Mouse (Mus musculus) lung, embryonic 16.5 days (tissue): ENCODE data around the gene Mapk12. TPM values are rescaled to one million over a fixed set of nuclear protein-coding genes. Genes with fewer than 3 reads are reported as not detected.

Source experiments
- ATAC-seq: fragments of 200-750 bp; cut with Nextera tagmentation; 2 replicates; pipeline ENCODE4 v1.8.0; 2017; ENCODE audit warnings: low read depth, mild to moderate bottlenecking, moderate library complexity
- H3K27ac ChIP-seq: fragments of 300-500 bp; sonication (generic); 2 replicates; pipeline ENCODE4 v1.5.1; 2014; ENCODE audit warnings: mild to moderate bottlenecking, control low read depth, low read length
- H3K27me3 ChIP-seq: fragments of 300-500 bp; sonication (generic); 2 replicates; pipeline ENCODE4 v1.6.1; 2014; ENCODE audit warnings: low read depth, low read length, mixed read lengths; ENCODE audit not compliant: control insufficient read depth, insufficient read depth
- H3K36me3 ChIP-seq: fragments of 300-500 bp; sonication (generic); 2 replicates; pipeline ENCODE4 v1.6.1; 2014; ENCODE audit warnings: low read length; ENCODE audit not compliant: control insufficient read depth, insufficient read depth
- H3K4me1 ChIP-seq: fragments of 300-500 bp; sonication (generic); replicated peaks from 2 replicates; pipeline ENCODE4 v1.6.1; 2014; ENCODE audit warnings: low read length, mixed read lengths; ENCODE audit not compliant: control insufficient read depth, insufficient read depth
- H3K4me2 ChIP-seq: fragments of 300-500 bp; sonication (generic); 2 replicates; pipeline ENCODE4 v1.6.1; 2014; ENCODE audit warnings: low read depth, low read length, control low read depth
- H3K4me3 ChIP-seq: fragments of 300-500 bp; sonication (generic); 2 replicates; pipeline ENCODE4 v1.5.1; 2014; ENCODE audit warnings: mild to moderate bottlenecking, low read length, control low read depth
- H3K9ac ChIP-seq: fragments of 300-500 bp; sonication (generic); 2 replicates; pipeline ENCODE4 v1.6.1; 2014; ENCODE audit warnings: low read length, control low read depth
- H3K9me3 ChIP-seq: fragments of 300-500 bp; sonication (generic); 2 replicates; pipeline ENCODE4 v1.6.1; 2016; ENCODE audit warnings: low read length; ENCODE audit not compliant: control insufficient read depth
- WGBS: fragments of 180-500 bp; shearing (Covaris S2); extraction: QIAGEN DNeasy Blood & Tissue Kit; methylation state at CpG from one replicate; pipeline ENCODE4 v1.1.7; 2014; 5-methylcytosine and 5-hydroxymethylcytosine counted together
- polyA plus RNA-seq: library from polyadenylated mRNA; unstranded; fragments of >200 nt; fragmentation: Nextera tagmentation; extraction: Ambion mirVana; gene quantifications from 2 replicates; pipeline ENCODE4 v1.2.1, GENCODE M21; 2015

The Mapk12 gene
- polyA plus RNA-seq, 1 experiment from 2014 or later: 12.2 TPM

- H3K9ac ChIP-seq: no peak overlapping the region
- 98% methylated on average over 4 of the region's 5 CpGs for WGBS
- no peak overlapping the region for H3K4me2 ChIP-seq
These were observed 3.9 kb downstream of the Mapk12 start for GRCm38 (mm10) chr15:89136461-89137155.

GRCm38 (mm10) chr15:89131316-89131715 lies 9.2 kb downstream of the Mapk12 start:
- H3K9me3 ChIP-seq: no peaks in the 10 kb centered on the region
- H3K4me3 ChIP-seq: no peak overlapping the region
- H3K36me3 ChIP-seq: no peaks in the 10 kb centered on the region
- 81% methylated on average over 3 of the region's 3 CpGs for WGBS
- H3K4me1 ChIP-seq: peaks cover 11% of the 10 kb centered on the region
- ATAC-seq: no peak
- H3K27me3 ChIP-seq: no peaks in the 10 kb centered on the region
- no peak overlapping the region for H3K4me2 ChIP-seq
- H3K27ac ChIP-seq: no peak overlapping the region
- H3K9ac ChIP-seq: no peak overlapping the region

More at GRCm38 (mm10) chr15:89136461-89137155, 3.9 kb downstream of the Mapk12 start:
- Histone ChIP-seq H3K27ac (no peak overlapping the region), H3K36me3 (no peaks in the 10 kb centered on the region), H3K27me3 (peaks cover 26% of the 10 kb centered on the region), H3K4me3 (no peak overlapping the region), H3K9me3 (no peaks in the 10 kb centered on the region), H3K4me1 (peaks cover 15% of the 10 kb centered on the region)
- no peak for ATAC-seq

GRCm38 (mm10) chr15:89130245-89130644 lies 10.3 kb downstream of the Mapk12 start:
- Histone ChIP-seq H3K27me3 (no peaks in the 10 kb centered on the region), H3K4me2 (no peak overlapping the region), H3K27ac (no peak overlapping the region), H3K36me3 (no peaks in the 10 kb centered on the region), H3K9ac (no peak overlapping the region), H3K4me1 (peaks cover 11% of the 10 kb centered on the region), H3K4me3 (no peak overlapping the region), H3K9me3 (no peaks in the 10 kb centered on the region)
- ATAC-seq: no peak

- Histone ChIP-seq H3K4me2 (peak within 1 kb of the TSS; percentile 93), H3K4me3 (peak within 1 kb of the TSS; percentile 78), H3K9ac (peak within 1 kb of the TSS; percentile 87), H3K27me3 (no peaks in the 10 kb centered on the region), H3K4me1 (peaks cover 15% of the 10 kb centered on the region), H3K36me3 (0 out of 2 replicates have a peak, but pooled peaks cover 2% of the 10 kb centered on the region), H3K9me3 (no peaks in the 10 kb centered on the region), H3K27ac (peak within 1 kb of the TSS; percentile 86)
- peak; percentile 87 for ATAC-seq
- 2% methylated on average over 36 of the region's 36 CpGs for WGBS
These were observed 11.8 kb downstream of the Mapk12 start, which contains the start of gene Hdac10 for GRCm38 (mm10) chr15:89128382-89129350. Hdac10 (minus strand) TSS chr15:89128700.

- Histone ChIP-seq H3K9ac (peak overlapping the region; percentile 87), H3K9me3 (no peaks in the 10 kb centered on the region), H3K36me3 (0 out of 2 replicates have a peak, but pooled peaks cover 2% of the 10 kb centered on the region), H3K4me2 (peak overlapping the region; percentile 93), H3K4me3 (peak overlapping the region; percentile 78), H3K4me1 (peaks cover 19% of the 10 kb centered on the region), H3K27me3 (no peaks in the 10 kb centered on the region), H3K27ac (no peak overlapping the region)
- no peak for ATAC-seq
- WGBS: 84% methylated on average over 8 of the region's 8 CpGs
These were observed 13.1 kb downstream of the Mapk12 start for GRCm38 (mm10) chr15:89127364-89127940.

GRCm38 (mm10) chr15:89126622-89127021 lies 13.9 kb downstream of the Mapk12 start:
- no peaks in the 10 kb centered on the region for H3K27me3 ChIP-seq
- no peak for ATAC-seq
- H3K27ac ChIP-seq: no peak overlapping the region
- H3K9ac ChIP-seq: no peak overlapping the region
- no peak overlapping the region for H3K4me2 ChIP-seq
- H3K9me3 ChIP-seq: no peaks in the 10 kb centered on the region
- H3K4me3 ChIP-seq: no peak overlapping the region
- WGBS: 82% methylated on average over 8 of the region's 8 CpGs
- 0 out of 2 replicates have a peak, but pooled peaks cover 2% of the 10 kb centered on the region for H3K36me3 ChIP-seq
- peaks cover 26% of the 10 kb centered on the region for H3K4me1 ChIP-seq

- Histone ChIP-seq H3K4me2 (no peak overlapping the region), H3K36me3 (0 out of 2 replicates have a peak, but pooled peaks cover 2% of the 10 kb centered on the region), H3K27me3 (no peaks in the 10 kb centered on the region), H3K9me3 (no peaks in the 10 kb centered on the region), H3K4me3 (no peak overlapping the region), H3K4me1 (peaks cover 35% of the 10 kb centered on the region), H3K27ac (no peak overlapping the region), H3K9ac (no peak overlapping the region)
- WGBS: 89% methylated on average over 9 of the region's 9 CpGs
- ATAC-seq: no peak
These were observed 15.2 kb downstream of the Mapk12 start for GRCm38 (mm10) chr15:89125351-89125750.

GRCm38 (mm10) chr15:89124312-89124711 lies 16.2 kb downstream of the Mapk12 start:
- peaks cover 2% of the 10 kb centered on the region; the same call in 1 of the 2 replicates for H3K36me3 ChIP-seq
- WGBS: 81% methylated on average over 3 of the region's 3 CpGs
- H3K4me2 ChIP-seq: no peak overlapping the region
- ATAC-seq: no peak
- H3K4me3 ChIP-seq: no peak overlapping the region
- no peak overlapping the region for H3K27ac ChIP-seq
- no peaks in the 10 kb centered on the region for H3K9me3 ChIP-seq
- H3K27me3 ChIP-seq: no peaks in the 10 kb centered on the region
- H3K4me1 ChIP-seq: peaks cover 35% of the 10 kb centered on the region
- no peak overlapping the region for H3K9ac ChIP-seq
